Mouse (Mus musculus) spleen, adult 2 months (tissue): ENCODE measurements around the gene Afm.

Experiments
- CTCF ChIP-seq: fragments of 200-500 bp; IDR thresholded peaks from 2 replicates; pipeline ENCODE4 v1.5.1; 2011; ENCODE audit warnings: mild to moderate bottlenecking, inconsistent platforms; ENCODE audit not compliant: insufficient read depth, insufficient read length, insufficient replicate concordance; ENCODE audit errors: extremely low read depth
- POLR2A ChIP-seq: fragments of 200-500 bp; IDR thresholded peaks from 2 replicates; pipeline ENCODE4 v1.6.1; 2011; ENCODE audit warnings: low read depth, low read length, inconsistent platforms

GRCm38 (mm10) chr5:90512288-90512955 is 6.3 kb upstream of the Afm start:
- TF ChIP-seq POLR2A, result no peak
- TF ChIP-seq CTCF, result no peak
